Mouse (Mus musculus): ENCODE data around the gene Lrrc2. TPM values are rescaled to one million over a fixed set of nuclear protein-coding genes. Genes with fewer than 3 reads are reported as not detected.

Lrrc2 gene
- polyA plus RNA-seq, 1 experiment = not detected

- peak; percentile 58 for TF ChIP-seq CTCF (IDR thresholded peaks at IDR 0.05; ENCODE audit: insufficient read depth, low read depth, low read length)
- TF ChIP-seq POLR2A (IDR thresholded peaks at IDR 0.05; ENCODE audit: insufficient read depth, low read depth, low read length) = peak; percentile 30; the same call in 1 of the 2 replicates
- no peaks in the 10 kb centered on the region for H3K4me1 ChIP-seq (ENCODE audit: control insufficient read depth, insufficient read depth, low read length)
- H3K27ac ChIP-seq (ENCODE audit: insufficient read depth, low read depth, low read length) = peak overlapping the region; percentile 16; the same call in 1 of the 2 replicates
- WGBS = under 1% methylated on average over 44 of the region's 44 CpGs
- peak overlapping the region; percentile 78 for H3K4me3 ChIP-seq (ENCODE audit: insufficient read depth, low read depth, low read length)
Observed at GRCm38 (mm10) chr9:110953550-110954461, 2.5 kb downstream of the Lrrc2 start.

GRCm38 (mm10) chr9:110954681-110955445 is 3.5 kb downstream of the Lrrc2 start:
- TF ChIP-seq POLR2A (IDR thresholded peaks at IDR 0.05; ENCODE audit: insufficient read depth, low read depth, low read length) = no peak
- no peak for TF ChIP-seq CTCF (IDR thresholded peaks at IDR 0.05; ENCODE audit: insufficient read depth, low read depth, low read length)

GRCm38 (mm10) chr9:110955962-110956361 is 4.6 kb downstream of the Lrrc2 start:
- no peak for TF ChIP-seq POLR2A (IDR thresholded peaks at IDR 0.05; ENCODE audit: insufficient read depth, low read depth, low read length)
- TF ChIP-seq CTCF (IDR thresholded peaks at IDR 0.05; ENCODE audit: insufficient read depth, low read depth, low read length) = no peak
- 84% methylated on average over 6 of the region's 6 CpGs for WGBS
- H3K27ac ChIP-seq (ENCODE audit: insufficient read depth, low read depth, low read length) = no peak overlapping the region
- H3K4me1 ChIP-seq (ENCODE audit: control insufficient read depth, insufficient read depth, low read length) = no peaks in the 10 kb centered on the region
- no peak overlapping the region for H3K4me3 ChIP-seq (ENCODE audit: insufficient read depth, low read depth, low read length)

More at GRCm38 (mm10) chr9:110954681-110955445, 3.5 kb downstream of the Lrrc2 start:
- H3K4me3 ChIP-seq (ENCODE audit: insufficient read depth, low read depth, low read length) = no peak overlapping the region
- no peak overlapping the region for H3K27ac ChIP-seq (ENCODE audit: insufficient read depth, low read depth, low read length)
- no peaks in the 10 kb centered on the region for H3K4me1 ChIP-seq (ENCODE audit: control insufficient read depth, insufficient read depth, low read length)
- 52% methylated on average over 2 of the region's 2 CpGs for WGBS

- Histone ChIP-seq H3K27ac (ENCODE audit: insufficient read depth, low read depth, low read length) (no peak overlapping the region), H3K4me1 (ENCODE audit: control insufficient read depth, insufficient read depth, low read length) (no peaks in the 10 kb centered on the region), H3K4me3 (ENCODE audit: insufficient read depth, low read depth, low read length) (no peak overlapping the region)
- TF ChIP-seq CTCF (IDR thresholded peaks at IDR 0.05; ENCODE audit: insufficient read depth, low read depth, low read length) (no peak), POLR2A (IDR thresholded peaks at IDR 0.05; ENCODE audit: insufficient read depth, low read depth, low read length) (no peak)
- WGBS = 86% methylated on average over 5 of the region's 5 CpGs
Observed at GRCm38 (mm10) chr9:110959669-110960068, 8.3 kb downstream of the Lrrc2 start.

- no peak overlapping the region for H3K4me3 ChIP-seq (ENCODE audit: insufficient read depth, low read depth, low read length)
- H3K27ac ChIP-seq (ENCODE audit: insufficient read depth, low read depth, low read length) = no peak overlapping the region
- 88% methylated on average over 13 of the region's 13 CpGs for WGBS
- H3K4me1 ChIP-seq (ENCODE audit: control insufficient read depth, insufficient read depth, low read length) = no peaks in the 10 kb centered on the region
- TF ChIP-seq CTCF (IDR thresholded peaks at IDR 0.05; ENCODE audit: insufficient read depth, low read depth, low read length) (no peak), POLR2A (IDR thresholded peaks at IDR 0.05; ENCODE audit: insufficient read depth, low read depth, low read length) (no peak)
Observed at GRCm38 (mm10) chr9:110960230-110961149, 9.1 kb downstream of the Lrrc2 start.

- WGBS = 96% methylated on average over 8 of the region's 8 CpGs
- Histone ChIP-seq H3K4me1 (ENCODE audit: control insufficient read depth, insufficient read depth, low read length) (no peaks in the 10 kb centered on the region), H3K4me3 (ENCODE audit: insufficient read depth, low read depth, low read length) (no peak overlapping the region), H3K27ac (ENCODE audit: insufficient read depth, low read depth, low read length) (no peak overlapping the region)
- no peak for TF ChIP-seq POLR2A (IDR thresholded peaks at IDR 0.05; ENCODE audit: insufficient read depth, low read depth, low read length)
- no peak for TF ChIP-seq CTCF (IDR thresholded peaks at IDR 0.05; ENCODE audit: insufficient read depth, low read depth, low read length)
Observed at GRCm38 (mm10) chr9:110961386-110961785, 10.0 kb downstream of the Lrrc2 start.

- TF ChIP-seq CTCF (IDR thresholded peaks at IDR 0.05; ENCODE audit: insufficient read depth, low read depth, low read length) (no peak), POLR2A (IDR thresholded peaks at IDR 0.05; ENCODE audit: insufficient read depth, low read depth, low read length) (no peak)
- Histone ChIP-seq H3K27ac (ENCODE audit: insufficient read depth, low read depth, low read length) (no peak overlapping the region), H3K4me3 (ENCODE audit: insufficient read depth, low read depth, low read length) (no peak overlapping the region), H3K4me1 (ENCODE audit: control insufficient read depth, insufficient read depth, low read length) (no peaks in the 10 kb centered on the region)
- WGBS = 88% methylated on average over 8 of the region's 8 CpGs
Observed at GRCm38 (mm10) chr9:110963566-110964115, 12.3 kb downstream of the Lrrc2 start.
